Mouse (Mus musculus) testis, postnatal 10 days (tissue): ENCODE measurements around the gene Ppp1r1c.

ENCODE experiments used
- DNase-seq: peaks from one replicate; pipeline ENCODE4 v3.0.0; 2021; ENCODE audit warnings: low spot score

The Ppp1r1c gene

GRCm38 (mm10) chr2:79707575-79707974, at the start of gene Ppp1r1c:
Ppp1r1c (plus strand) TSS chr2:79707780.
- DNase-seq = no peak

- DNase-seq = no peak
Observed at GRCm38 (mm10) chr2:79660417-79661185, 47.0 kb upstream of the Ppp1r1c start.

- DNase-seq = no peak
Observed at GRCm38 (mm10) chr2:79661486-79662104, 46.0 kb upstream of the Ppp1r1c start.

GRCm38 (mm10) chr2:79664532-79665286, 42.9 kb upstream of the Ppp1r1c start:
- DNase-seq = no peak

GRCm38 (mm10) chr2:79665492-79665891, 42.1 kb upstream of the Ppp1r1c start:
- DNase-seq = no peak

GRCm38 (mm10) chr2:79675266-79675665, 32.3 kb upstream of the Ppp1r1c start:
- no peak for DNase-seq

- no peak for DNase-seq
Observed at GRCm38 (mm10) chr2:79677663-79678257, 29.8 kb upstream of the Ppp1r1c start.

GRCm38 (mm10) chr2:79681672-79682071, 25.9 kb upstream of the Ppp1r1c start:
- no peak for DNase-seq

GRCm38 (mm10) chr2:79683258-79683657, 24.3 kb upstream of the Ppp1r1c start:
- DNase-seq = no peak

- no peak for DNase-seq
Observed at GRCm38 (mm10) chr2:79690838-79691237, 16.7 kb upstream of the Ppp1r1c start.

GRCm38 (mm10) chr2:79695190-79695589, 12.4 kb upstream of the Ppp1r1c start:
- no peak for DNase-seq

GRCm38 (mm10) chr2:79695939-79696338, 11.6 kb upstream of the Ppp1r1c start:
- DNase-seq = no peak

- no peak for DNase-seq
Observed at GRCm38 (mm10) chr2:79696478-79697230, 10.9 kb upstream of the Ppp1r1c start.

GRCm38 (mm10) chr2:79698166-79698565, 9.4 kb upstream of the Ppp1r1c start:
- DNase-seq = no peak

- DNase-seq = no peak
Observed at GRCm38 (mm10) chr2:79704773-79705172, 2.8 kb upstream of the Ppp1r1c start.

GRCm38 (mm10) chr2:79713662-79714091, 6.1 kb downstream of the Ppp1r1c start:
- no peak for DNase-seq

GRCm38 (mm10) chr2:79714745-79715144, 7.2 kb downstream of the Ppp1r1c start:
- DNase-seq = no peak

GRCm38 (mm10) chr2:79715925-79716324, 8.3 kb downstream of the Ppp1r1c start:
- no peak for DNase-seq

- no peak for DNase-seq
Observed at GRCm38 (mm10) chr2:79717846-79718245, 10.3 kb downstream of the Ppp1r1c start.

GRCm38 (mm10) chr2:79722415-79722814, 14.8 kb downstream of the Ppp1r1c start:
- DNase-seq = no peak

GRCm38 (mm10) chr2:79738958-79739357, 31.4 kb downstream of the Ppp1r1c start:
- peak; percentile 43 for DNase-seq

- DNase-seq = no peak
Observed at GRCm38 (mm10) chr2:79741966-79742365, 34.4 kb downstream of the Ppp1r1c start.
